ENCODE assay signal across 16 mouse cellular contexts in genomic region chr2:76971069-76971468, GRCm38 (mm10). TPM values are rescaled to one million over a fixed set of nuclear protein-coding genes. Genes with fewer than 3 reads are reported as not detected.
DNase-seq lines count a peak whose midpoint lies in the region; ATAC-seq and TF ChIP-seq lines count a peak whose summit lies in the region.
"Had no signal": no experiment of that assay in that cellular context is flagged by ENCODE, and none has a peak within 500 bp of the region (broad histone marks: within the 10 kb centered on the region; RNA-seq: fewer than 3 reads in every experiment).

No protein-coding gene starts in this region.

- no peak overlapping the region for H3K4me3 ChIP-seq in heart, embryonic 14.5 days (ENCODE audit: control insufficient read depth in 1 of 2, insufficient read depth in 1 of 2, low read depth in 1 of 2, low read length in 2 of 2)
- H3K4me3 ChIP-seq in cortical plate, adult 2 months (ENCODE audit: insufficient read depth, low read length): peak overlapping the region; percentile 24; the same call in 1 of the 2 replicates
- no peak overlapping the region for H3K4me3 ChIP-seq in midbrain, embryonic 14.5 days (replicated peaks; ENCODE audit: low read depth, low read length)
- H3K4me3 ChIP-seq: limb, embryonic 12.5 days; liver, embryonic 15.5 days; midbrain, embryonic 12.5 days had no signal

- no peak for TF ChIP-seq CTCF in cortical plate, adult 2 months (IDR thresholded peaks at IDR 0.05; ENCODE audit: extremely low read depth, insufficient read depth, low read length)

- H3K27ac ChIP-seq in heart, embryonic 14.5 days (replicated peaks in 1 of 2; ENCODE audit: control insufficient read depth in 1 of 2, insufficient read depth in 1 of 2, low read depth in 2 of 2, low read length in 2 of 2): peak overlapping the region in 1 of 2 experiments; percentile 24; a peak in 2 of 4 replicates
- no peak overlapping the region for H3K27ac ChIP-seq in cortical plate, adult 2 months (ENCODE audit: insufficient read depth, low read length)
- H3K27ac ChIP-seq in midbrain, embryonic 14.5 days (replicated peaks; ENCODE audit: low read depth, low read length): no peak overlapping the region
- H3K27ac ChIP-seq: limb, embryonic 12.5 days; liver, embryonic 15.5 days; midbrain, embryonic 12.5 days had no signal

- H3K9me3 ChIP-seq in heart, embryonic 14.5 days (ENCODE audit: control insufficient read depth, low read length): no peaks in the 10 kb centered on the region
- no peaks in the 10 kb centered on the region for H3K9me3 ChIP-seq in midbrain, embryonic 14.5 days (ENCODE audit: control insufficient read depth, low read length)
- H3K9me3 ChIP-seq: limb, embryonic 12.5 days; liver, embryonic 15.5 days; midbrain, embryonic 12.5 days had no signal

- peak overlapping the region; percentile 13; the same call in 1 of the 2 replicates for H3K9ac ChIP-seq in heart, embryonic 14.5 days (ENCODE audit: low read length)
- no peak overlapping the region for H3K9ac ChIP-seq in midbrain, embryonic 14.5 days (replicated peaks; ENCODE audit: low read length)
- H3K9ac ChIP-seq: limb, embryonic 12.5 days; liver, embryonic 15.5 days; midbrain, embryonic 12.5 days had no signal

- H3K4me2 ChIP-seq in heart, embryonic 14.5 days (ENCODE audit: low read length): peak overlapping the region; percentile 35
- H3K4me2 ChIP-seq in midbrain, embryonic 14.5 days (ENCODE audit: low read length): no peak overlapping the region
- H3K4me2 ChIP-seq: limb, embryonic 12.5 days; liver, embryonic 15.5 days; midbrain, embryonic 12.5 days had no signal

- DNase-seq in heart, adult 9 months (ENCODE audit: low spot score in 2 of 2): no peak
- peak; percentile 4 for DNase-seq in 416B (ENCODE audit: low read depth)
- DNase-seq in midbrain, embryonic 14.5 days: peak; percentile 50
- no peak for DNase-seq in urinary bladder, postnatal 25 days (ENCODE audit: low spot score)
- no peak for DNase-seq in lung, postnatal 36 days
- DNase-seq: adrenal gland, postnatal 36 days; kidney, adult 18-20 months; kidney, postnatal 36 days; lung, postnatal 14 days; right cerebral cortex, adult 18-20 months had no signal

- H3K4me1 ChIP-seq in heart, embryonic 14.5 days (ENCODE audit: control insufficient read depth in 2 of 2, insufficient read depth in 2 of 2, low read length in 2 of 2): peaks cover 11 to 28% of the 10 kb centered on the region in 2 experiments
- no peaks in the 10 kb centered on the region; the same call in 1 of the 2 replicates for H3K4me1 ChIP-seq in cortical plate, adult 2 months (ENCODE audit: control insufficient read depth, insufficient read depth, low read length)
- H3K4me1 ChIP-seq in midbrain, embryonic 14.5 days (ENCODE audit: control insufficient read depth, insufficient read depth, low read length): no peaks in the 10 kb centered on the region
- H3K4me1 ChIP-seq: liver, embryonic 15.5 days; midbrain, embryonic 12.5 days had no signal

- no peak for TF ChIP-seq POLR2A in cortical plate, adult 2 months (IDR thresholded peaks at IDR 0.05; ENCODE audit: extremely low read depth, insufficient read depth, low read length)

- no peak for ATAC-seq in heart, embryonic 14.5 days (ENCODE audit: insufficient number of reproducible peaks, insufficient read depth, low FRiP score, low read depth)
- ATAC-seq in midbrain, embryonic 14.5 days (ENCODE audit: low FRiP score, low TSS enrichment): no peak
- ATAC-seq: CD4-positive, CD25-positive, alpha-beta regulatory T cell, adult 4 months had no signal

- no peaks in the 10 kb centered on the region for H3K27me3 ChIP-seq in heart, embryonic 14.5 days (ENCODE audit: control insufficient read depth, insufficient read depth, low read length)
- H3K27me3 ChIP-seq in midbrain, embryonic 14.5 days (ENCODE audit: control insufficient read depth, insufficient read depth, low read length): no peaks in the 10 kb centered on the region
- H3K27me3 ChIP-seq: liver, embryonic 15.5 days; midbrain, embryonic 12.5 days had no signal

- peaks cover 100% of the 10 kb centered on the region for H3K36me3 ChIP-seq in heart, embryonic 14.5 days (ENCODE audit: control insufficient read depth, insufficient read depth, low read length)
- no peaks in the 10 kb centered on the region for H3K36me3 ChIP-seq in midbrain, embryonic 14.5 days (ENCODE audit: control insufficient read depth, insufficient read depth, low read length)
- H3K36me3 ChIP-seq: limb, embryonic 12.5 days; liver, embryonic 15.5 days; midbrain, embryonic 12.5 days had no signal

- 60% methylated on average over 5 of the region's 5 CpGs for WGBS in heart, embryonic 14.5 days
- WGBS in midbrain, embryonic 14.5 days: 55% methylated on average over 5 of the region's 5 CpGs

RNA-seq across cellular contexts. Expression of gene Ttn, which starts 11.3 kb away (rescaled TPM):
- 706 and 736 TPM in 2 replicates for polyA plus RNA-seq in heart, embryonic 14.5 days (2014; fragmentation: Nextera tagmentation; extraction: Ambion mirVana)
- 0.10 and 0.13 TPM in 2 replicates for polyA plus RNA-seq in cortical plate, adult 2 months (2012; rRNA removed)
- polyA plus RNA-seq in midbrain, embryonic 14.5 days (2014; fragmentation: Nextera tagmentation; extraction: Ambion mirVana): 0.47 and 0.91 TPM in 2 replicates

Comparison
In these comparisons a context has a peak if more than half of its experiments do, and no peak if none do; other contexts are left out.
1. DNase-seq: peak in 416B (single experiment) and midbrain, embryonic 14.5 days (single experiment); none in heart, adult 9 months (0 of 2), urinary bladder, postnatal 25 days (single experiment) and lung, postnatal 36 days (single experiment).
2. RNA of gene Ttn, which starts 11.3 kb away (polyA plus RNA-seq): 706 to 736 TPM in heart, embryonic 14.5 days; 0.47 to 0.91 TPM in midbrain, embryonic 14.5 days and 0.10 to 0.13 TPM in cortical plate, adult 2 months; every median in the first group is over 100 times any median in the second.